Mouse (Mus musculus) liver, postnatal 0 days (tissue): ENCODE measurements around the gene Mepce. TPM values are rescaled to one million over a fixed set of nuclear protein-coding genes. Genes with fewer than 3 reads are reported as not detected.
A peak's percentile ranks its signal among the peaks of the same experiment; 100 is the strongest.

Experiments
- ATAC-seq: fragments of 200-750 bp; cut with Nextera tagmentation; 2 replicates; pipeline ENCODE4 v1.8.0; 2017; ENCODE audit warnings: mild to moderate bottlenecking, moderate library complexity
- DNase-seq: peaks from one replicate; pipeline ENCODE4 v3.0.0-alpha.2; 2016
- H3K27ac ChIP-seq: fragments of 300-500 bp; sonication (generic); 2 replicates; pipeline ENCODE4 v1.5.1; 2014; ENCODE audit warnings: antibody characterized with exemption, moderate library complexity, mild to moderate bottlenecking, low read depth
- H3K27me3 ChIP-seq: fragments of 300-500 bp; sonication (generic); 2 replicates; pipeline ENCODE4 v1.6.1; 2014; ENCODE audit warnings: low read length, control low read depth, mixed read lengths; ENCODE audit not compliant: insufficient read depth
- H3K36me3 ChIP-seq: fragments of 300-500 bp; sonication (generic); replicated peaks from 2 replicates; pipeline ENCODE4 v1.6.1; 2014; ENCODE audit warnings: mild to moderate bottlenecking, control low read depth, low read length, moderate library complexity, mixed read lengths; ENCODE audit not compliant: insufficient read depth
- H3K4me1 ChIP-seq: fragments of 300-500 bp; sonication (generic); 2 replicates; pipeline ENCODE4 v1.6.1; 2014; ENCODE audit warnings: antibody characterized with exemption, mild to moderate bottlenecking, control low read depth; ENCODE audit not compliant: insufficient read depth
- H3K4me2 ChIP-seq: fragments of 300-500 bp; sonication (generic); 2 replicates; pipeline ENCODE4 v1.6.1; 2014; ENCODE audit warnings: low read depth, mild to moderate bottlenecking, low read length, moderate library complexity, mixed read lengths
- H3K4me3 ChIP-seq: fragments of 300-500 bp; sonication (generic); 2 replicates; pipeline ENCODE4 v1.5.1; 2014; ENCODE audit warnings: low read depth, low read length
- H3K9ac ChIP-seq: fragments of 300-500 bp; sonication (generic); replicated peaks from 2 replicates; pipeline ENCODE4 v1.6.1; 2014; ENCODE audit warnings: mild to moderate bottlenecking, moderate library complexity
- H3K9me3 ChIP-seq: fragments of 300-500 bp; sonication (generic); 2 replicates; pipeline ENCODE4 v1.6.1; 2016; ENCODE audit warnings: mild to moderate bottlenecking, control low read depth, low read length, mixed read lengths
- CTCF ChIP-seq: sonication (generic); IDR thresholded peaks from 2 replicates; pipeline ENCODE4 v1.5.1; 2016; ENCODE audit warnings: antibody characterized with exemption, low read depth
- EP300 ChIP-seq: IDR thresholded peaks from 2 replicates; pipeline ENCODE4 v1.6.1; 2016; ENCODE audit warnings: antibody characterized with exemption, low read depth, mild to moderate bottlenecking
- WGBS: fragments of 180-500 bp; shearing (Covaris S2); extraction: QIAGEN DNeasy Blood & Tissue Kit; methylation state at CpG from one replicate; pipeline ENCODE4 v1.1.7; 2014; ENCODE audit not compliant: insufficient replicate concordance; 5-methylcytosine and 5-hydroxymethylcytosine counted together
- polyA plus RNA-seq: library from polyadenylated mRNA; unstranded; fragments of >200 nt; fragmentation: Nextera tagmentation; extraction: Ambion mirVana; gene quantifications from 2 replicates; pipeline ENCODE4 v1.2.1, GENCODE M21; 2015

Mepce gene
- polyA plus RNA-seq, 1 experiment from 2014 or later: 5.0 TPM

DNA sequence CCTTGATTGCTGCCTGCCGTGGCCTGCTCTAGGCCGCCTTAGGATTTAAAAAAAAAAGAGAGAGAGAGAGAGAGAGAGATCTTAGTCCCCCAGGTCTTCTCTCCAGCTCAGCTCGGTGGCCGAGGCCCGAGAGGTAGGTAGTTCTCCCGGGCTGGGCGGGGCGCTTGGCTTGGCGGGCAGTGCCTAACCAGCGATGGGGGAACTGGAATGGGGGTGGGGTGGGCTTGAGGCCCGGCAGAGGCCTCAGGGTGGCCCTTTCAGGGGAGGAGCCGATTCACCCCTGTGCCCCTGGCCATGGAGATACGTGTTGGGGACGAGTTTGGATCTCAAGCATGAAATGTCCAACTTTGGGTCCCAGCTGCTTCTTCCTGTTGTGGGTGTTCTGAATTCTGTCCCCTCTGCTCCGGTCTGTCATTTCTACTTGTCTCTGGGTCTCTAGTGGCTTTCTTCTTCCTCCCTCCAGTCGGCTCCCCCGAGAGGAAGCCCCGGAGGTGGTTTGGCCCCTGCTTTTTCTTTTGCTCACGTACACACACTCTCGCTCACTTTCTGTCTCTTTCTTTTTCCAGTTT lies 41.1 kb downstream of the Mepce start:
- no peaks in the 10 kb centered on the region for H3K27me3 ChIP-seq
- H3K9me3 ChIP-seq: no peaks in the 10 kb centered on the region
- peak overlapping the region; percentile 91 for H3K9ac ChIP-seq
- H3K4me3 ChIP-seq: peak overlapping the region; percentile 75
- H3K27ac ChIP-seq: peak overlapping the region; percentile 99
- peaks cover 9% of the 10 kb centered on the region for H3K36me3 ChIP-seq
- peak; percentile 62 for ATAC-seq
- WGBS: 2% methylated on average over 20 of the region's 20 CpGs
- peak; percentile 86 for DNase-seq
- TF ChIP-seq CTCF: no peak
- no peak for TF ChIP-seq EP300
- peaks cover 38% of the 10 kb centered on the region for H3K4me1 ChIP-seq
- H3K4me2 ChIP-seq: peak overlapping the region; percentile 83

GRCm38 (mm10) chr5:137745214-137746171 lies 42.0 kb downstream of the Mepce start, which contains the start of gene Tsc22d4:
Gene Tsc22d4 (plus strand): TSS chr5:137745730.
- H3K9ac ChIP-seq: peak within 1 kb of the TSS; percentile 91

GRCm38 (mm10) chr5:137744197-137744596 lies 43.3 kb downstream of the Mepce start:
- WGBS: 92% methylated on average over 7 of the region's 7 CpGs
- no peaks in the 10 kb centered on the region for H3K9me3 ChIP-seq
- ATAC-seq (no peak), DNase-seq (no peak)
- no peak for TF ChIP-seq CTCF
- no peak for TF ChIP-seq EP300
- H3K4me2 ChIP-seq: no peak overlapping the region
- no peak overlapping the region for H3K27ac ChIP-seq
- H3K4me1 ChIP-seq: peaks cover 40% of the 10 kb centered on the region
- H3K36me3 ChIP-seq: no peaks in the 10 kb centered on the region
- H3K4me3 ChIP-seq: no peak overlapping the region
- no peak overlapping the region for H3K9ac ChIP-seq
- no peaks in the 10 kb centered on the region for H3K27me3 ChIP-seq

More at GRCm38 (mm10) chr5:137745214-137746171, 42.0 kb downstream of the Mepce start, which contains the start of gene Tsc22d4:
- peaks cover 43% of the 10 kb centered on the region for H3K4me1 ChIP-seq
- DNase-seq (peak; percentile 95), ATAC-seq (peak; percentile 76)
- H3K9me3 ChIP-seq: no peaks in the 10 kb centered on the region
- peak within 1 kb of the TSS; percentile 99 for H3K27ac ChIP-seq
- TF ChIP-seq CTCF (0 out of 2 replicates have a peak, but pooled peaks have one; percentile 1), EP300 (peak; percentile 67)
- peak within 1 kb of the TSS; percentile 83 for H3K4me2 ChIP-seq
- H3K36me3 ChIP-seq: peaks cover under 1% of the 10 kb centered on the region; the same call in 1 of the 2 replicates
- WGBS: 2% methylated on average over 27 of the region's 28 CpGs
- H3K4me3 ChIP-seq: peak within 1 kb of the TSS; percentile 75
- H3K27me3 ChIP-seq: no peaks in the 10 kb centered on the region

- DNase-seq (no peak), ATAC-seq (no peak)
- Histone ChIP-seq H3K4me1 (peaks cover 29% of the 10 kb centered on the region), H3K9me3 (no peaks in the 10 kb centered on the region), H3K27me3 (no peaks in the 10 kb centered on the region), H3K9ac (no peak overlapping the region), H3K27ac (no peak overlapping the region), H3K36me3 (no peaks in the 10 kb centered on the region), H3K4me2 (no peak overlapping the region), H3K4me3 (no peak overlapping the region)
- 90% methylated on average over 6 of the region's 6 CpGs for WGBS
- TF ChIP-seq EP300 (no peak), CTCF (no peak)
These were observed 44.6 kb downstream of the Mepce start for GRCm38 (mm10) chr5:137742836-137743235.

- TF ChIP-seq CTCF (no peak), EP300 (no peak)
- H3K27me3 ChIP-seq: no peaks in the 10 kb centered on the region
- H3K36me3 ChIP-seq: no peaks in the 10 kb centered on the region
- H3K4me2 ChIP-seq: peak overlapping the region; percentile 97
- H3K9me3 ChIP-seq: no peaks in the 10 kb centered on the region
- DNase-seq (no peak), ATAC-seq (no peak)
- H3K9ac ChIP-seq: no peak overlapping the region; the same call in 1 of the 2 replicates
- 56% methylated on average over 10 of the region's 10 CpGs for WGBS
- peaks cover 23% of the 10 kb centered on the region for H3K4me1 ChIP-seq
- peak overlapping the region; percentile 72; the same call in 1 of the 2 replicates for H3K27ac ChIP-seq
- peak overlapping the region; percentile 70; the same call in 1 of the 2 replicates for H3K4me3 ChIP-seq
These were observed 45.4 kb downstream of the Mepce start for GRCm38 (mm10) chr5:137742048-137742447.
